Mouse (Mus musculus) myocyte (in vitro differentiated cells): ENCODE measurements around the gene Gm21983.

ENCODE experiments used
- E2F4 ChIP-seq: IDR thresholded peaks from one replicate; pipeline ENCODE4 v1.6.1; 2011; ENCODE audit warnings: mild to moderate bottlenecking, control low read depth, moderate library complexity; ENCODE audit not compliant: insufficient read depth
- MAX ChIP-seq: IDR thresholded peaks from one replicate; pipeline ENCODE4 v1.6.1; 2011; ENCODE audit warnings: low read depth, mild to moderate bottlenecking, control low read depth
- MYOD1 ChIP-seq, 3 experiments: IDR thresholded peaks; one replicate each; pipeline ENCODE4 v1.6.1; 2011; ENCODE audit warnings: control low read depth in 2 of 3, low read depth in 2 of 3, mild to moderate bottlenecking in 2 of 3, moderate library complexity in 1 of 3; ENCODE audit not compliant: insufficient read length in 2 of 3, control insufficient read depth in 1 of 3
- MYOG ChIP-seq, 3 experiments: IDR thresholded peaks; one replicate each; pipeline ENCODE4 v1.6.1; 2011; ENCODE audit warnings: control low read depth in 2 of 3, low read depth in 2 of 3, mild to moderate bottlenecking in 2 of 3; ENCODE audit not compliant: insufficient read length in 2 of 3, control insufficient read depth in 1 of 3, insufficient read depth in 1 of 3
- POLR2A ChIP-seq: IDR thresholded peaks from one replicate; pipeline ENCODE4 v1.6.1; 2011; ENCODE audit warnings: low read depth, mild to moderate bottlenecking, control low read depth, moderate library complexity; ENCODE audit not compliant: insufficient read length
- POLR2AphosphoS2 ChIP-seq: IDR thresholded peaks from one replicate; pipeline ENCODE4 v1.6.1; 2011; ENCODE audit warnings: low read depth, control low read depth; ENCODE audit not compliant: insufficient read length
- REST ChIP-seq: IDR thresholded peaks from one replicate; pipeline ENCODE4 v1.6.1; 2011; ENCODE audit warnings: mild to moderate bottlenecking, control low read depth, moderate library complexity; ENCODE audit not compliant: insufficient read depth, insufficient read length
- TCF12 ChIP-seq: IDR thresholded peaks from one replicate; pipeline ENCODE4 v1.6.1; 2011; ENCODE audit warnings: mild to moderate bottlenecking, control low read depth; ENCODE audit not compliant: poor library complexity, insufficient read depth, severe bottlenecking
- USF1 ChIP-seq: IDR thresholded peaks from one replicate; pipeline ENCODE4 v1.6.1; 2011; ENCODE audit warnings: low read depth, mild to moderate bottlenecking, control low read depth, moderate library complexity

GRCm38 (mm10) chr7:27153205-27153764 lies 27.6 kb downstream of the Gm21983 start, which contains the start of gene Cyp2t4:
- TF ChIP-seq MAX (no peak), POLR2AphosphoS2 (no peak), MYOD1 (IDR thresholded peaks at IDR 0.05; ENCODE audit: control insufficient read depth in 1 of 3, insufficient read length in 2 of 3, low read depth in 2 of 3) (no peak), USF1 (no peak), POLR2A (no peak), TCF12 (no peak), E2F4 (no peak), MYOG (IDR thresholded peaks at IDR 0.05; ENCODE audit: control insufficient read depth in 1 of 3, insufficient read depth in 1 of 3, insufficient read length in 2 of 3, low read depth in 2 of 3) (no peak), REST (no peak)
